Mouse (Mus musculus) liver, adult 2 months (tissue): Measurements from ENCODE around the gene Syngr2. TPM values are rescaled to one million over a fixed set of nuclear protein-coding genes. Genes with fewer than 3 reads are reported as not detected.
"Not testable (repeated sequence)": the region's sequence is repeated elsewhere in the genome, so short reads cannot be mapped to it uniquely, and the experiment has no call there.

Experiments
- DNase-seq: peaks from one replicate; pipeline ENCODE4 v3.0.0-alpha.2; 2011; ENCODE audit warnings: low read depth, low spot score; ENCODE audit errors: extremely low read depth
- H3K27ac ChIP-seq: fragments of 200-500 bp; replicated peaks from 2 replicates; pipeline ENCODE4 v1.5.1; 2012; ENCODE audit warnings: low read depth, mild to moderate bottlenecking, control low read depth, inconsistent platforms, low read length; ENCODE audit not compliant: insufficient read depth
- H3K27me3 ChIP-seq: fragments of 200-500 bp; 2 replicates; pipeline ENCODE4 v1.6.1; 2012; ENCODE audit warnings: mild to moderate bottlenecking, moderate library complexity, low read length, inconsistent platforms; ENCODE audit not compliant: control insufficient read depth, insufficient read depth
- H3K36me3 ChIP-seq: fragments of 200-500 bp; 2 replicates; pipeline ENCODE4 v1.6.1; 2012; ENCODE audit warnings: low read length, inconsistent platforms; ENCODE audit not compliant: control insufficient read depth, insufficient read depth
- H3K4me1 ChIP-seq: fragments of 200-500 bp; 2 replicates; pipeline ENCODE4 v1.6.1; 2011; ENCODE audit warnings: low read length; ENCODE audit not compliant: control insufficient read depth, insufficient read depth
- H3K4me3 ChIP-seq: fragments of 200-500 bp; 2 replicates; pipeline ENCODE4 v1.5.1; 2011; ENCODE audit warnings: low read depth, mild to moderate bottlenecking, control low read depth, low read length, moderate library complexity; ENCODE audit not compliant: insufficient read depth
- H3K79me2 ChIP-seq: fragments of 200-500 bp; 2 replicates; pipeline ENCODE4 v1.6.1; 2012; ENCODE audit warnings: inconsistent platforms, mild to moderate bottlenecking, low read length, moderate library complexity; ENCODE audit not compliant: control insufficient read depth, insufficient read depth
- H3K9ac ChIP-seq: fragments of 200-500 bp; 2 replicates; pipeline ENCODE4 v1.6.1; 2012; ENCODE audit warnings: low read depth, mild to moderate bottlenecking, control low read depth, inconsistent platforms, low read length
- CTCF ChIP-seq: fragments of 200-500 bp; IDR thresholded peaks from 2 replicates; pipeline ENCODE4 v1.5.1; 2011; ENCODE audit warnings: low read depth, low read length, control low read depth
- POLR2A ChIP-seq: fragments of 200-500 bp; IDR thresholded peaks from 2 replicates; pipeline ENCODE4 v1.6.1; 2011; ENCODE audit warnings: low read length, control low read depth; ENCODE audit not compliant: insufficient read depth; ENCODE audit errors: extremely low read depth
- WGBS: fragments of 180-500 bp; shearing (Covaris S2); methylation state at CpG from one replicate; pipeline ENCODE4 v1.1.7; 2018; 5-methylcytosine and 5-hydroxymethylcytosine counted together
- polyA plus RNA-seq: library from polyadenylated mRNA; depleted of rRNA; stranded (reverse); fragments of >200 nt; gene quantifications from 2 replicates; pipeline ENCODE4 v1.2.3, GENCODE M21; 2012
- total RNA-seq: library from RNA; depleted of rRNA; stranded (reverse); fragments of >200 nt; gene quantifications from 2 replicates; pipeline ENCODE4 v1.2.3, GENCODE M21; 2014

Gene Syngr2
- total and polyA plus RNA-seq, 2 experiments, result 37.9 to 124 TPM

DNA sequence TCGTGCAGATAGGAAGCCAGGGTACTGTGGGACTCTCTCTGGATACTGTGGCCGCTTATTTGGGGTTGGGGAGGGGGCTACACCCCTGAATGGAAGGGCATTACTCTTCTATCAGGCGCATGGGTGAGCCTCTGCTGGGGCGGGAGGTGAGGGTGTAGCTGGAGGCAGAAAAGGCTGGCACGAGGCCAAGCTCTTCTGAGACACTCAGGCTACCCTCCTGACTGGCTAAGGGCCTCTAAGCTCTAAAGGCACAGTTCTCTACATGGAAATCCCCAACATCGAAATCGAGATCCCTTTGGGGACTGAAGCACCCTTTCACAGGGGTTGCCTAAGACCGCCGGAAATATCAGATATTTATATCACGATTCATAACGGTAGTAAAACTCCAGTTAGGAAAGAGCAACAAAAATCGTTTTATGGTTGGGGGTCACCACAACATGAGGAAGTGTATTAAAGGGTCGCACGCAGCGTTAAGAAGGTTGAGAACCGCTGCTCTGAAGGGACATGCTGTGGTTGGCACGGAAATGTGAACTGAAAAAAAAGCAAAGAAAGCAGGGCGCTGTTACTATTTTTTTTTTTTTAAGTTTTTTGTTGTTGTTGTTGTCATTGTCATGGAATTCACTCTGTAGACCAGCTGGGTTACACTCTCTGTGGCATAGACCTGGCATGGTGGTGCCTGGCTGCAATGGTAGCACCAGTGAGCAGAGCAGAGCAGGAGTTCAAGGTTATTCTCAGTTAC, 18.9 kb downstream of the Syngr2 start:
- peak overlapping the region; percentile 97 for H3K27ac ChIP-seq
- H3K4me1 ChIP-seq, result peaks cover 50% of the 10 kb centered on the region
- H3K27me3 ChIP-seq, result no peaks in the 10 kb centered on the region
- H3K79me2 ChIP-seq, result no peaks in the 10 kb centered on the region
- no peaks in the 10 kb centered on the region for H3K36me3 ChIP-seq
- TF ChIP-seq CTCF (no peak), POLR2A (no peak)
- WGBS, result 21% methylated on average over 18 of the region's 18 CpGs
- H3K4me3 ChIP-seq, result peak overlapping the region; percentile 17; the same call in 1 of the 2 replicates
- peak overlapping the region; percentile 83 for H3K9ac ChIP-seq
- DNase-seq, result peak; percentile 54

DNA sequence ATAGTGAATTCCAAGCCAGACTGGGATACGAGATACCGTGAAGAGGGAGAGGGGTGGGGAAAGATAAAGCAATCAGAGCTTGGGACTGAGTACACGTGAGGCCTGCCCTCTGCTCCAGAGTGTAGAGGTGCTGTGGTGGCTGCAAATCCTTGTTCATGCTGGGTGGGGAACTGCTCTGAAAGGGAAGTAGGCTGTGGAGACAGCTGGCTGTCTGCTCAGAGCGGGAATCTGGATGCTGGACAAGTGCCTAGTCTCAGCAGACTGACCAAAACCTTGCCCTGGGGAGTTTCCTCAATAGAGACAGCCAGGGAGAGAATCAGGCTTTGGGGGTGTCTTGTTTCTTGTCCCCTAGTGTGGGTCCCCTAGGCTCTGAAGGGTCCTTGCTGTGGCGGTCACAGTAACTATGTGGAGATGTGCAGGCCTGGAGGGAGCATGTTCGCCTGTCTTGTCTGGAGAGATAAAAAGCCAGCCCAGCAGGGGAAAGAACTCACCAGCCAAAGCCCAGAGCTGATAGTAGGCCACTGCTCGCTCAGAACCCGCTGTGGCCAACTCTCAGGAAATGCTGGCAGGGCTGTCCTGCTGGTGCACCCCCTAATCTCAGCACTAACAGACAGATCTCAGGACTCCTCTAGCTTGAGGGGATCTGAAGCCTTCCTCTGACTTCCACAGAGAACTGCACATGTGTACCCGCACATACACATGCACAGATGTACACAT, 19.6 kb downstream of the Syngr2 start:
- Histone ChIP-seq H3K36me3 (no peaks in the 10 kb centered on the region), H3K79me2 (no peaks in the 10 kb centered on the region), H3K27ac (peak overlapping the region; percentile 97), H3K27me3 (no peaks in the 10 kb centered on the region), H3K4me3 (no peak overlapping the region), H3K9ac (peak overlapping the region; percentile 48), H3K4me1 (peaks cover 49% of the 10 kb centered on the region)
- peak; percentile 99 for DNase-seq
- TF ChIP-seq POLR2A (peak; percentile 44; the same call in 1 of the 2 replicates), CTCF (no peak)
- 8% methylated on average over 9 of the region's 9 CpGs for WGBS

DNA sequence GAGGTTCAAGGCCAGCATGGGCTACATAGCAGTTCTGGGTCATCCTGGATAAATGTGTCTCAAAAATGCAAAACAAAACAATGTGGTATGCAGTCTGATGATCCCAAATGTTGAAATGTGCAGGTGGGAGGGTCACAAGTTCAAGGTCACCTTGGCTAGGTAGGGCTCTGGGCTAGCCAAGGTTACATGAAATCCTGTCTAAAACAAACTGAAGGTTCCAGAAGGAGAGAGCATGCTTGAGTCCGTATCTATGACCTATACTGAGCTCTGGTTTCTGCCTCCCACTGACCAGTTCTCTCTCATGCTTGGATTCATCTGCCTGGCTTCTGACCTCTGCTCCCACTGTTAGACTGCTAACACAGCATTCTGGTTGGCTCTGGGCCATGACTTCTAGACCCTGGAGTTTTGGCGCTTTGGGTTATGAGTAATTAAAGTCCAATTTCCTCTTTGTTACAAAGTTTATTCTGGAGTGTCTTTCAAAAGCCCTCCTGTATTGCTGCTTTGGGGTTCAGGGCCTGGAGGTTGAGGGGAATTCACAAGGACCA, 20.3 kb downstream of the Syngr2 start:
- 3% methylated on average over 2 of the region's 2 CpGs for WGBS
- Histone ChIP-seq H3K79me2 (no peaks in the 10 kb centered on the region), H3K4me1 (peaks cover 49% of the 10 kb centered on the region), H3K27me3 (no peaks in the 10 kb centered on the region), H3K36me3 (no peaks in the 10 kb centered on the region), H3K9ac (peak overlapping the region; percentile 53), H3K4me3 (no peak overlapping the region), H3K27ac (peak overlapping the region; percentile 97)
- TF ChIP-seq POLR2A, result no peak
- TF ChIP-seq CTCF, result no peak
- peak; percentile 96 for DNase-seq

DNA sequence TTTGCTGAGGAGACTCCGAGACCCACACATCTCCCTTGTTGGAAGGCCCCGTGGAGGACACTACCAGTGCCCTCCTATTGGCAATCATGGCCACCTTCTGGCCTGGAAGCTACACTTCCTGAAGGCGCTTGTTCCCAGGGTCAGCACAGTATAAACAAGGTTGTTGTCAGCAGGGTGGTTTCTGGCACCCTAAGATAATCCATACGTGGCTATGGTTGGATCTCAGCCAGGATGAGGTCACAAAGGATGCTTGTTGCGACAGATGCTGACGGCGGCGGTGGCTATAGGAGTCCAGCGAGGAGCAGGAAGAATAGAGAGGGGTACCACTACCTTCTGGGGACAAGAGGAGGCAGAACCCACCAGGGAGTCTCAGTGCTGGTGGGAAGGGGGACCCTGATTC, 20.9 kb downstream of the Syngr2 start:
- peak overlapping the region; percentile 97 for H3K27ac ChIP-seq
- H3K79me2 ChIP-seq, result no peaks in the 10 kb centered on the region
- no peak for DNase-seq
- no peaks in the 10 kb centered on the region for H3K36me3 ChIP-seq
- no peaks in the 10 kb centered on the region for H3K27me3 ChIP-seq
- WGBS, result 12% methylated on average over 9 of the region's 9 CpGs
- H3K4me3 ChIP-seq, result no peak overlapping the region
- peaks cover 51% of the 10 kb centered on the region for H3K4me1 ChIP-seq
- peak overlapping the region; percentile 53 for H3K9ac ChIP-seq
- TF ChIP-seq POLR2A (no peak), CTCF (no peak)

DNA sequence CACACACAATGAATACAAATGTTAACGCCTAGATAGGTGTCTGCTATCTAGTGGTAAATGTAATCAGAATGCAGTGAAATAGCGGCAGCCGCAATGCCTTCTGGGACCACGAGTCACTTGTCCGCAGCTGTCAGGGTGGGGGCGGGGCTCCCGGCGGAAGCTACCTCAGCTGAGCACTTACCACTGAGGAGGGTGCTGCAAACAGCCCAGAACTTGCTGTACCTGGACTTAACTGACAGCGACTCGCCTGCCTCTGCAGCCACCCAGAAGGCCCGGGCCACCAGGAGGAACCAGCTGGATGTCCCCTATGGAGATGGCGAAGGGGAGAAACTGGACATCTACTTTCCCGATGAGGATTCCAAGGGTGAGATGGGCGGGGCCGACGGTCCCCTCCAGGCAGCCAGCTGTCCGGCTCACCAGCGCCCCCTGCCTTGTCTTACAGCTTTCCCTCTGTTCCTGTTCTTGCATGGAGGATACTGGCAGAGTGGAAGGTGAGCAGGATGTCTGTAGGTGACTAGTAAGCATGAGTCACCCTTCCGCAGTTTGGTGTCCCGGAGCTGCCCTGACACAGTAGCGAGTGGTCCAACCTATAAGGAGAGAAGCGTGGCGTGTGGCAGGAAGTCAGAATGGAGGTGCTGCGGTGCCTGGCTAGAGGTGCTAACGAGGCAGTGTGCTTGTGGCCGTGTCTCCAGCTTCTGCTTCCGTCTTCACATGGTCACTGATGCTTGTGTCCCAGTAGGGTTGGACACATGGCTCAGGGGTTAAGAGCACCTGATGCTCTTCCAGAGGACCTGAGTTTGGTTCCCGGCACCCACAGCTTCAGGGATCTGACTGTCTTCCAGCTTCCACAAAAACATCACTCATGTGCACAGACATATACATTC, 22.9 kb downstream of the Syngr2 start:
- no peak for DNase-seq
- H3K79me2 ChIP-seq, result no peaks in the 10 kb centered on the region
- H3K36me3 ChIP-seq, result no peaks in the 10 kb centered on the region
- TF ChIP-seq CTCF (peak; percentile 71), POLR2A (no peak)
- H3K4me1 ChIP-seq, result peaks cover 48% of the 10 kb centered on the region
- H3K9ac ChIP-seq, result peak overlapping the region; percentile 32
- 56% methylated on average over 28 of the region's 28 CpGs for WGBS
- H3K27me3 ChIP-seq, result no peaks in the 10 kb centered on the region
- peak overlapping the region; percentile 52 for H3K4me3 ChIP-seq
- peak overlapping the region; percentile 97 for H3K27ac ChIP-seq

DNA sequence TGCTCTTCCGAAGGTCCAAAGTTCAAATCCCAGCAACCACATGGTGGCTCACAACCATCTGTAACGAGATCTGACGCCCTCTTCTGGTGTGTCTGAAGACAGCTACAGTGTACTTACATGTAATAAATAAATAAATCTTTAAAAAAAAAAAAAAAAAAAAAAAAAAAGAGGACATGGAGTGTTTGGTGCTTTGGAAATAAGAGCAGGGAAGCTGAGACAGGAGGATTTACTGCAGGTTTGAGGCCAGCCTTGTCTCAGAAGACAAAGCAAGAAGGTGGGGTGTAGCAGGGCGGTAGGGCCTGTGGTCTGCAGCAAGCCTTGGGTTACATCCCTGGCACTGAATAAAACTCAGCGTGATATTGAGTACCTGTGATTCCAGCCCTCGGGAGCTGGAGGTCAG, 24.0 kb downstream of the Syngr2 start:
- Histone ChIP-seq H3K9ac (peak overlapping the region; percentile 38), H3K27ac (peak overlapping the region; percentile 90), H3K4me1 (peaks cover 40% of the 10 kb centered on the region)
- 29% methylated on average over 6 of the region's 6 CpGs for WGBS
- not testable (repeated sequence) for DNase-seq, H3K4me3 ChIP-seq, H3K79me2 ChIP-seq, H3K36me3 ChIP-seq, H3K27me3 ChIP-seq
